Mouse (Mus musculus) erythroblast, adult 5-6 weeks (primary cell): ENCODE measurements around the gene Fer. TPM values are rescaled to one million over a fixed set of nuclear protein-coding genes. Genes with fewer than 3 reads are reported as not detected.

Experiments
- ATAC-seq: replicated peaks from 2 replicates; pipeline ENCODE4 v1.8.0; 2016; ENCODE audit warnings: moderate number of reproducible peaks, mild to moderate bottlenecking, moderate TSS enrichment, inconsistent platforms; ENCODE audit not compliant: poor library complexity, low FRiP score, severe bottlenecking
- total RNA-seq, 2 experiments: library from RNA; stranded (forward) in 1 of 2; stranded (reverse) in 1 of 2; fragments of 150-400 nt in 1 of 2; fragments of 200-764, 138-1000 nt in 1 of 2; gene quantifications; 2 replicates each; pipeline versions ENCODE4 v1.2.3 to v1.2.4; 2015 to 2017; ENCODE audit warnings: low replicate concordance in 2 of 2

Fer gene
- total RNA-seq, 2 experiments from 2014 or later: 4.3 to 6.5 TPM

DNA sequence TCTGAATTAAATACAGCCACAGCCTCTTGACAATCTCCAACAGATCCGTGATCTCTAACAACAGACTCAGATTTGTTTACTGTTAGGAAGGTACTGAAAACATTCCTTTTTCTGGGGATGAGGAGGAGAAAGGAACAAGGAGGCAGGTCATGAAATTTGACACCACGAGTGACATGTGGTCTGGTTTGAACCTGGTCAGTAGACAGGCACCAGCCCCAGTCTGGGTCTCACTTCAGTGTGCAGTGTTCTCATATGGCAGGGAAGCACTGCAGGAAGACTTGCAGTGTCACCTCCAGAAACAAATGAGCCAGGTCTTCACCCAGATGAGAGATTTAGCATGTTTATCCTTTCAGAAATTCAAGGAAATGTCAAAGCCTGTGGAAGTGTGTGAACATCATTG is 266.9 kb downstream of the Fer start:
- no peak for ATAC-seq

- ATAC-seq: no peak
Measured at GRCm38 (mm10) chr17:64130356-64130755, 267.5 kb downstream of the Fer start.

DNA sequence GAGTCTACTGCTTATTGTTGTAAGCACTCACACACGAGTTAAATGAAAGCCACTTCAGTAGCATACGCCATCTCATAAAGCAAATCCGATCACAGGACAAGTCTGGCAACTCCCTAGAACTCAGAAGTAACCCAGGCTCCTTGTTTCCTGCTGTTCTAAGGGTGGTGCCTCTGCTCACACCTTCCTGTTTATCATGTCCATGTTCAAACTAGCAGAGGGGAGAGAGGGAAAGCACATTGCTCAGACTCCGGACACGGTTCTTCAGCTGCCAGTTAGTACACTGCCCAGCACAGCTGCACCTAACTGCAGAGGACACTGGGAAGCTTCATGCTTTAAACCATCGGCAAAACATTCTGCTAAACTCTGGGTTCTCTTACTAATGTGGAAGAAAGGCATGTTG is 269.3 kb downstream of the Fer start:
- ATAC-seq: no peak

DNA sequence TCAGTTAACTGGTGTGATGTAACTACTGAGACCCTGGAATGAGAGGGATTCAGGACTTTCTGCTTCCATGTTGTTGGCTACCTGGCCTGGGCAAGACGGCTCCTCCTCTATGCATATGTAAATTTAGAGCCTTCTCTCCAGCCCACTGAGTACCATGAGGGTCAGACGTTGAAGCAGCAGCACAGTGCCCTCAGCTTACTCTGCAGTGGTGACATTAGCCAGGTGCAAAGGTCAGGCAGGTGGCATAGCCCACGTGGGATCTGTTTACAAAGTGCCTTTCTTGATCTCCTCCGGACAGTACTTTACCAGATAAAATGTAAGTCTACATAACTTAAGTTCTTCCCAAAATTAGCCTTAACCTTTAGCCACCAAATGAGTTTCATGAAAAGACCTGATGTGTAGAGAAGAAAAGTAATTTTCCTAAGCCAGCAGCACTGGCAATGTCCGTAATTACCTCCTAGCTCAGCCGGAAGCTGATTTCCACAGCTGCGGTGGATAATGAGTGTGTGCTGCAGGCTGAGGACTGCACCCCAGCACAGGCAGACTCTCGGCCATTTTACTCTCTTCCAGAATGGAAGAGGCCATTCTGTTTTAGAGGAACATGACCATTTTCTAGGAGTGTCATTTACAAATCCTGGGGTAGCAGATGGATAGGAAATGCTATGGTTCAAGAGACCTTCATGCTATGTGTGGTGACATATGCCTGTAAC is 273.2 kb downstream of the Fer start:
- no peak for ATAC-seq

DNA sequence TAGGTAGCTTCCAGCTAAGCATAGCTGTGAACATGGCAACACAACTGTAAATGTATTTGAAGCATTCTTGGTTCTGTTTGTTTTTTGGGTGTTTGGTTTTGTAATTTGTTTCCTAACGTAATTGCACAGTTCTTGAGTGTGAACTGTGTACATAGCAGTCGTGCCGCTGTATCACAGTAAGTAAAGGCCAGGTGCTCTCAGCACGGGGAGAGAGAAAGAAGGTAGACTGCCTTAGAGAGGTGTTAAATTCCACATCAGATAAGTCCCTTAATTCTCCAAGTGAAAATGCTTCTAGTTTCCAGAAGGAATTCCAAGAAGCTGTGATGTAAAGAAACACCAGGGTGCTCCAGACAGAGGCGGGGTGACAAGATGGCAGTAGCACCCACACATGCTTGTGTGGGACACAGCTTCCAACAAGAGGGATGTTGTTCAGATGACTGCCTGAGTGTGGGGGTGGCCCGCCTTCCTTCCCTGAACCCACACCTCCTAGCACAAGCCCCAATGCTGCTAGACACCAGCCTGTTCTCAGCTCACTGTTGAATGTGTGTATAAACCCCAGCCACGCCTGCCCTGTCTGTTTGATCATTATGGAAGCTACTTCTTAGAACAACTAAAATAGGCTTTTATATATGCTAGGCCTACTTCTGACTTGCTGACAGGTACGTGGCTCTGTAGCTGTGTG is 275.3 kb downstream of the Fer start:
- ATAC-seq: no peak

DNA sequence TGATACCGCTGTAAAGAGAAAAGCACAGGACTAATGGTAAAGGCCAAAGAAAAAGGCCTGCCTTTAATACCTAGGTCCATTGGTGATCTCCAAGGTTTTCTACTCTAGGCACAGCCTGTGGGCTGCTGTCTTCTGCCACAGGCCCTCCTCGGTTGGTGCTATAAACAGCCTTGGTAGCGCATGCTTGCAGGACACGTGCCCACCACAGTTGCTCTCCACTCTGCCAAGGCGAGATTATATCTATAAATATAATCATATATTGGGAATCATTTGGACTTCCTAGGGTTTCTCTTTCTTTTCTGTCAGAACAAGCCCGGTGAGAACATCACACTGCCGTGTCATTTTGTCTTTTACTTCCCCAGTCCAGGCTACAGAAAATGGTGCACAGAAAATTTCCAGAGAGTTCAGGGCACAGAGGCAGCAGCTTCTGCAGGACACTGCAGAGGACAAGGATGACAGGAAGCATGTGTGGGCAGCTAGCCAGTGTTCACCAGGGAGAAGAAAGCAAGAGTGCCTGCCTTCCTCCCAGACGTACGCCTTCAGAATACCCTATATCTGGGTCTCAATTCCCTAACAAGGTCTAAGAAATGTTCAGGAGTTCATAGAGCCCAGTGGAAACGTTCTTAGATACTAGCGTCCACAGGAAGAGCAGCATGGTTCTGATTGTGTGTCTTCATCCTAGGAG is 276.5 kb downstream of the Fer start:
- no peak for ATAC-seq

DNA sequence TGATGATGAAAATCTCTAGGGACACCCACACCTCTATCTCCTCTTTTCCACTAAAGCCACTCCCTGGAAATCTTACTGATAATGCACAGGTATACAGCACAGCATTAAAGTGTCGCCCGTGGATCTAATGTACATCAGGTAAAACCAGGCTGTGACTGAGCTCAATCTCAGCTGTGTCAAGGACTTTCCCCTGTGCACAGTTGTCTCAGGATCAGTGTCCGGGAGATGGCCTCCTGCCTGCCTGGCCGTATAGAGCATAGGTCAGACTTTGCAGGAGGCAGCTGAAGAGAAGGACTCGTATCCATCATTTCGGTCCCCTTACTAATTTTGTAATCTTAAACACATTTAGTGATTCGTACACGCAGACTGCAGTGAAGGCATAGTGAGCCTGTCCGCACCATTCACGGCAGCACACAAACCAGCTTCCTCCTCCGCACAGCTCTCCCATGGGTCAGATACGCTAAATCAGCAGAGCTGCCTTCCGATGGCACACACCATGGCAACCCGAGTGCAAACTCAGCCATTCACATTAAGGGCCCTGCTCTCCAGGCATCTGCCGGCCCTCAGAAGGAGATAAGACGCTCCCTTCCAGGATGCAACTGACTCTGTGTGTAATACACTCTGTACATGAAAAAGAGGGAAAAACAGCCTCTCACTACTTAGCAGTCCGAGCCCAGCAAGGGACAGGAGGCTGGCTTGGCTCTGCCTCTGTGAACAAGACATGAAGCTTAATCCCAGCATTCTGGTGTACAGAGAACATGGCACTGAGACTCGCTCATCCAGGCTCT is 277.4 kb downstream of the Fer start:
- no peak for ATAC-seq

DNA sequence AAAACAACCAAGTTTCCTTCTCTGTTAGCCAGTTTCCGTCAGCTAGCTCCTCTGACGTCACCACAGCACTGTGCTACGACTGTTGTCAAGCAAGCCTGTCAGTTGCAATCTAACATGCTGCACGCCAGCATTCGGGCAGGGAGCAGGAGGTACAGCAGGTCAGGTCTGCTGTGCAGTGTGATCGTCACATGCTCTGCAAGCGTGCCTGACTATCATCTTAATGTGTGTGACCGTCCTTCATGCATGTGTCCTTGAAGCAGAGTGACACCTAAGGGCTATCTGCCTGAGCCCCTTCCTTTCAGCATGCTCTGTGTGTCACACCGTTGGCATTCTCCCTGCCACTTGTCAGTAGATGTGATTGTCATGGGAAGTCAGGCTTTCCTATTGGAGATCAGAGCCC is 279.0 kb downstream of the Fer start:
- no peak for ATAC-seq

- no peak for ATAC-seq
Measured at GRCm38 (mm10) chr17:64146409-64146808, 283.5 kb downstream of the Fer start.

- no peak for ATAC-seq
Measured at GRCm38 (mm10) chr17:64150717-64151116, 287.9 kb downstream of the Fer start.

DNA sequence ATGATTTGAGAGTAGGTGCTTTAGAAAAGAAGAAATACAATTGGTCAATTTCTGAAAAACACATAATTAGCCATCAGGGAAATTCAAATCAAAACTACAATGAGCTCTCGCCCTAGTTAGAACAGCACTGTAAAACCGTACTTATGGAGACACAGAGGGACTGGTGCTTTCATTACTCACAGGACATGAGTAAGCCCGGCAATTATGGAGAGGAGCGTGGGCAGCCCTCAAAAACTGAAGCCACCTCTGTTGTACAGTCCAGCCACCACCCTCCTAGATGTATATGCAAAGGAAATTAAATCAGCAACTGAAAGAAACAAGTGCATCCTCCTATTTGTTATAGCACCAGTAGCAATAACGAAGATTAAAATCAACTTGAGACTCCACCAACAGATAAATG is 304.9 kb downstream of the Fer start:
- ATAC-seq: no peak

DNA sequence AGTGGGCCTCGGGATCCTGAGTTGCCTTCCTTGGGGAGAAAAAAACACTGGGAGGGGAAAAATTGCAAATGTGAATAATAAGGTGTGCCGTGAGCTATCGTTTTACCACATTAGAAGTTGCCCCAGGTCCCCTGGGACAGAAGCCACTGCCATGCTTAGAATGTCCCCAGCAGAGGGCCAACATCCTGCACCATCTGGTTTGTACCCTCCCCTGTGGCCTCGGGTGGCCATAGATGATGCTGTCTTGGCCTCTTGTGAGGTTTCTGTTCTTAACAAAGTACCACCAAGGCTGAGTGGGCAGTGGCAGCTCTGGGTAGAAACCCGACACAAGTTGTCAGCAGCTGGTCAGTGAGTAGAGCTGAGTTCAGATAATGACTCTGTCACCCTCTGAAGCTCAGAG is 307.2 kb downstream of the Fer start:
- ATAC-seq: no peak

DNA sequence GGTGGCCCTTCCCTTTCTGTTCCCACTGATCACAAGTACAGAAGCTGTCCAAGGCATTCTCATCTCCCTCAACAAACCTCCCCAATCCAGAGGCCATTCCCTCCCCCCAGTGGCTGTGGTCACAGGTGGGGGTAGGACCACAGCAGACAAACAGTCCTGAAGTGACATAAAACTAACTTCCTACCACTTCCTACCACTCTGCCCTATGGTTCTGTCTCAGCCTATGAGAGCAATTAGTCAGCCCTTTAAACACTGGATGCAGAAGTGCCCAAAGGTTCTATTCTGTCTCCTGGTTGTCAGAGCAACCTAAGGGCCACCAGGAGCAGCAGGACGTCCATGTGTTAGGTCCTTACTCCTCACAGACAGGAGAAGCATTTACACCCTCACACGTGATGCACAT is 309.6 kb downstream of the Fer start:
- ATAC-seq: no peak

DNA sequence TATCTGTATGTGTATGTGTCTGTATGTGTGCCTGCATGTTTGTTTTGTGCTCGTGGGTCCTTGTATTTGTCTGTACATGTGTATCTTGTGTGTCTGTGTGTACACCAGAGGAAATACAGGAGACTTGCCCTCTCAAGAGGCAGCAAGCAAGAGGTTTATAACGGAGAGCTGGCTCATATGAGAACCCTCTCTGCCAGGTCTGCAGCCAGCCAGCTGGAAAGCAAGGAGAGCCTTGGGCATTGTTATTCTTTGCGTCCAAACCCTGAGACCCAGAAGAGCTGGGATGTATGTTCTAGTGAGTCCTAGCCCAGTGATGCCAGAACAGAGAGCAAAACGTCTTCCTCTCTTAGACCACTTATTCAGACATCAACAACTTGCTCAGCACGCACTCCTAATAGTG is 317.7 kb downstream of the Fer start:
- 0 out of 2 replicates have a peak, but pooled peaks have one; percentile 20 for ATAC-seq

DNA sequence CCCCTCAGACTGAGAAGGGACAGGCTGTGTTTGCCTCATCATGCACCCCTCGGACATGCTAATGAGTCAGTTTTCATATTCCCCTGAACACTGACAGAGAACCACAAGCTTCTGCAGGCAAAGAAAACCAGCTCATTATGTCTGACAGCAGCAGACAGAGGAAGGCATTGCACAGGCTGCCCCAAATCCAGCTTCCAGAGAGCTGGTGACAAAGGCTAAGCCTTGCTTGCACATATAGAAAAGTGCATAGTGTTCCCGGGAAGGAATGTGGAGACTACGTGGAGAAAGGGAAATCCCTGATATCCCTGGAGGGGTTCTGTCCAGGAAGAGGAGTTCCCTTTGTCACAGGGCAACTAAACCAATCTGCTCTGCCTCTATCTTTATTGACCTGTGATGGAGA is 318.4 kb downstream of the Fer start:
- no peak for ATAC-seq

DNA sequence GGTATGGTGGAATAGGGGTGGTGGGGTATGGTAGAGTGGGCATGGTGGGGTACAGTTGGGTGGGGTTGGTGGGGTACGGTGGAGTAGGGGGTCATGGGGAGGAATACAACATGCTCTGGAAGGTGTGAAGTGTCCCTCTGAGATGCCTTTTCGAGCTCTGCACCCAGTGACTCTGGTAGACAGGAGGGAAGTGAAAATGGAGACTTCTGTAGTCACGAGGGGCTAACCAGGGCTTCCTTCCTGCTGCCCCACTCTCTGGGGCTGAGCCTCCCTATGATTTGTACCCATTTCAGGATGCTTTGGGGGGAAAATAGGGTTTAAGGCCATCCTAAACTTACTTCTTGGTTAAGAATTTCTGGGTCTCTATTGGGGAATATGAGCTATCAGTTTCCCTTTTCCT is 319.7 kb downstream of the Fer start:
- ATAC-seq: no peak

DNA sequence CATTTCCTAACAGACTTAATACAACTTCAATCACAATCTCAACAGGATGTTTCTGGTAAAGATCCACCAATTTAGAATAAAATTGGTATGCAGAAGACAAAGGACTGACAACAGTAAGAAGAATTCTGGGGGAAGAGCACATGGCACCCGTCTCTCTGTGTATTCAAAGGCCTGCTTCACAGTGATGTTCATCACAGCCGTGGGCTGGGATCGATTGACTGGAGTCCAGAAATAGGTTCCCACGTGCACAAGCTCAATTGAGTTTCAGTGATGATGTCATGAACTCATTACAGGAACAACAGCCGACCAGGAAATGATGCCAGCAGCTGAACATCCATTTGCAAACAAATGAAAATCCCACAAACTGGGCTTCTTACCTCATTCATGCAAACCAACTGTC is 320.3 kb downstream of the Fer start:
- no peak for ATAC-seq
